10 mouse cellular contexts compared by ENCODE assay signal in genomic region chr11:23954323-23954722, GRCm38 (mm10). TPM values are rescaled to one million over a fixed set of nuclear protein-coding genes. Genes with fewer than 3 reads are reported as not detected.
DNase-seq lines count a peak whose midpoint lies in the region; ATAC-seq and TF ChIP-seq lines count a peak whose summit lies in the region.
"Had no signal": no experiment of that assay in that cellular context is flagged by ENCODE, and none has a peak within 500 bp of the region (broad histone marks: within the 10 kb centered on the region; RNA-seq: fewer than 3 reads in every experiment).

No protein-coding gene starts in this region.

- H3K27ac ChIP-seq in forebrain, embryonic 13.5 days: no peak overlapping the region
- no peak overlapping the region for H3K27ac ChIP-seq in forebrain, embryonic 11.5 days (ENCODE audit: low read depth, low read length)
- no peak overlapping the region for H3K27ac ChIP-seq in liver, embryonic 14.5 days
- H3K27ac ChIP-seq: liver, embryonic 13.5 days had no signal

- H3K4me1 ChIP-seq in forebrain, embryonic 13.5 days: no peaks in the 10 kb centered on the region
- no peaks in the 10 kb centered on the region for H3K4me1 ChIP-seq in forebrain, embryonic 11.5 days (replicated peaks; ENCODE audit: control insufficient read depth, insufficient read depth, low read length)
- H3K4me1 ChIP-seq in liver, embryonic 14.5 days (replicated peaks; ENCODE audit: control insufficient read depth in 2 of 2, insufficient read depth in 2 of 2, low read length in 1 of 2): no peaks in the 10 kb centered on the region
- H3K4me1 ChIP-seq: liver, embryonic 13.5 days had no signal

- no peaks in the 10 kb centered on the region for H3K9me3 ChIP-seq in forebrain, embryonic 13.5 days (replicated peaks)
- no peaks in the 10 kb centered on the region for H3K9me3 ChIP-seq in forebrain, embryonic 11.5 days (ENCODE audit: control insufficient read depth, low read length)
- H3K9me3 ChIP-seq in liver, embryonic 14.5 days (ENCODE audit: control insufficient read depth, low read length): no peaks in the 10 kb centered on the region
- H3K9me3 ChIP-seq: liver, embryonic 13.5 days had no signal

- 0 out of 2 replicates have a peak, but pooled peaks have one; percentile 45 for ATAC-seq in forebrain, embryonic 13.5 days
- ATAC-seq in forebrain, embryonic 11.5 days (replicated peaks; ENCODE audit: low FRiP score): no peak
- no peak for ATAC-seq in liver, embryonic 14.5 days (ENCODE audit: insufficient read depth)

- TF ChIP-seq EP300 in liver, embryonic 14.5 days (IDR thresholded peaks at IDR 0.05; ENCODE audit: low read depth): no peak

- no peak overlapping the region for H3K9ac ChIP-seq in forebrain, embryonic 13.5 days
- H3K9ac ChIP-seq in forebrain, embryonic 11.5 days (ENCODE audit: low read length): no peak overlapping the region
- H3K9ac ChIP-seq in liver, embryonic 14.5 days (replicated peaks): no peak overlapping the region
- H3K9ac ChIP-seq: liver, embryonic 13.5 days had no signal

- H3K36me3 ChIP-seq in forebrain, embryonic 13.5 days (ENCODE audit: poor library complexity, severe bottlenecking): no peaks in the 10 kb centered on the region
- no peaks in the 10 kb centered on the region for H3K36me3 ChIP-seq in forebrain, embryonic 11.5 days (ENCODE audit: control insufficient read depth, insufficient read depth, low read length)
- H3K36me3 ChIP-seq in liver, embryonic 14.5 days (replicated peaks; ENCODE audit: control insufficient read depth, insufficient read depth, low read depth): no peaks in the 10 kb centered on the region
- H3K36me3 ChIP-seq: G1E; liver, embryonic 13.5 days had no signal

- H3K27me3 ChIP-seq in forebrain, embryonic 13.5 days: no peaks in the 10 kb centered on the region
- H3K27me3 ChIP-seq in forebrain, embryonic 11.5 days (ENCODE audit: control insufficient read depth, insufficient read depth, low read length): no peaks in the 10 kb centered on the region
- no peaks in the 10 kb centered on the region for H3K27me3 ChIP-seq in liver, embryonic 14.5 days (ENCODE audit: control insufficient read depth, insufficient read depth, low read length)
- H3K27me3 ChIP-seq: liver, embryonic 13.5 days had no signal

- no peak overlapping the region for H3K4me3 ChIP-seq in forebrain, embryonic 13.5 days
- no peak overlapping the region for H3K4me3 ChIP-seq in forebrain, embryonic 11.5 days (ENCODE audit: low read depth, low read length)
- H3K4me3 ChIP-seq in liver, embryonic 14.5 days (ENCODE audit: insufficient read depth in 1 of 2, low read depth in 2 of 2, low read length in 2 of 2): no peak overlapping the region
- H3K4me3 ChIP-seq: liver, embryonic 13.5 days had no signal

- H3K4me2 ChIP-seq in forebrain, embryonic 13.5 days: peak overlapping the region; percentile 21
- no peak overlapping the region for H3K4me2 ChIP-seq in forebrain, embryonic 11.5 days (ENCODE audit: low read depth, low read length, severe bottlenecking)
- H3K4me2 ChIP-seq in liver, embryonic 14.5 days (ENCODE audit: low read depth): no peak overlapping the region
- H3K4me2 ChIP-seq: liver, embryonic 13.5 days had no signal

- peak; percentile 22; the same call in 1 of the 2 replicates for TF ChIP-seq CTCF in liver, embryonic 14.5 days (IDR thresholded peaks at IDR 0.05; ENCODE audit: low read depth)

- DNase-seq in forebrain, embryonic 11.5 days (ENCODE audit: low spot score): no peak
- peak; percentile 50 for DNase-seq in thymus, postnatal 0 days (ENCODE audit: low spot score)
- no peak for DNase-seq in thymus, postnatal 36 days
- DNase-seq in liver, embryonic 14.5 days (ENCODE audit: low read depth in 3 of 3, low spot score in 3 of 3): peak in 2 of 3 experiments; percentile 1 to 6
- no peak for DNase-seq in adrenal gland, postnatal 14 days
- DNase-seq in layer of hippocampus, postnatal 10 days (ENCODE audit: low spot score in 2 of 2): no peak
- no peak for DNase-seq in layer of hippocampus, adult 11-12 months (ENCODE audit: low spot score)
- DNase-seq: liver, embryonic 13.5 days had no signal

- 6% methylated on average over 4 of the region's 4 CpGs for WGBS in forebrain, embryonic 13.5 days
- WGBS in forebrain, embryonic 11.5 days: 3% methylated on average over 4 of the region's 4 CpGs
- WGBS in liver, embryonic 14.5 days (ENCODE audit: insufficient replicate concordance): 0% methylated on average over 4 of the region's 4 CpGs

RNA-seq across cellular contexts. Expression of gene Papolg, which starts 59.3 kb away (rescaled TPM):
- 27.4 and 28.0 TPM in 2 replicates for polyA plus RNA-seq in forebrain, embryonic 13.5 days (2015; fragmentation: Nextera tagmentation; extraction: Ambion mirVana)
- polyA plus RNA-seq in forebrain, embryonic 11.5 days (2014; fragmentation: Nextera tagmentation; extraction: Ambion mirVana): 25.1 and 25.6 TPM in 2 replicates
- 17.1 and 19.0 TPM in 2 replicates for polyA plus RNA-seq in thymus, postnatal 0 days (2015; fragmentation: Nextera tagmentation; extraction: Ambion mirVana)
- 1.9 and 3.1 TPM in 2 replicates for polyA plus RNA-seq in liver, embryonic 14.5 days (2012; rRNA removed)
- 4.4 and 4.9 TPM in 2 replicates for polyA plus RNA-seq in liver, embryonic 14.5 days (2014; fragmentation: Nextera tagmentation; extraction: Ambion mirVana)
- total RNA-seq in adrenal gland, postnatal 14 days (2021): 10.7 and 13.0 TPM in 2 replicates
- total RNA-seq in layer of hippocampus, postnatal 10 days (2021): 10 to 100 TPM; 18.8 to 19.8 TPM

Comparison
In these comparisons a context has a peak if more than half of its experiments do, and no peak if none do; other contexts are left out.
1. DNase-seq: peak in thymus, postnatal 0 days (single experiment) and liver, embryonic 14.5 days (2 of 3); none in forebrain, embryonic 11.5 days (single experiment), thymus, postnatal 36 days (0 of 2), adrenal gland, postnatal 14 days (single experiment), layer of hippocampus, postnatal 10 days (0 of 2) and layer of hippocampus, adult 11-12 months (single experiment).